Mouse (Mus musculus) stomach, postnatal 0 days (tissue): ENCODE results near the gene Prr14.

ENCODE experiments used
- CTCF ChIP-seq: IDR thresholded peaks from 2 replicates; pipeline ENCODE4 v1.5.1; 2016; ENCODE audit warnings: antibody characterized with exemption, low read depth, mild to moderate bottlenecking, moderate library complexity
- EP300 ChIP-seq: optimal IDR thresholded peaks from 2 replicates; pipeline ENCODE3; 2016; ENCODE audit warnings: antibody characterized with exemption

DNA sequence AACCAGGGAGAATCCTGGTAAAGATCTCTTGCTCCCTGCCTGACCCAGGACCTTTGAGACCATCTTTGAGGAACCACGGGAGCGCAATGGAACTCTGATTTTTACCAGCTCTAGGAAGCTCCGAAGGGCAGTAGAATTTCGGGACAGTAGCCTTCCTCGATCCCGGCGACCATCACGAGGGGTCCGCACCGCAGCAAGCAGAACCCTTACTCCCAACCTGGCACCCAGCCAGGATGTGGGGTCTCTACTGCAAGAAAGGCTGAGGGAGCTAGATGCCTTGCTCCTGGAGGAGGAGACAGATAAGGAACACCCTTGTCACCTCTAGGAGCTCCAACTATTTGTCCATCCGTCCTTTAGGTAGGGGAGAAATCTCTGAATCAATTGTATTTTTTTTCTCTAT lies 16.9 kb downstream of the Prr14 start:
- no peak for TF ChIP-seq EP300
- TF ChIP-seq CTCF, result no peak
